Comparison of ENCODE assay signal across 12 mouse cellular contexts in the genomic region with DNA sequence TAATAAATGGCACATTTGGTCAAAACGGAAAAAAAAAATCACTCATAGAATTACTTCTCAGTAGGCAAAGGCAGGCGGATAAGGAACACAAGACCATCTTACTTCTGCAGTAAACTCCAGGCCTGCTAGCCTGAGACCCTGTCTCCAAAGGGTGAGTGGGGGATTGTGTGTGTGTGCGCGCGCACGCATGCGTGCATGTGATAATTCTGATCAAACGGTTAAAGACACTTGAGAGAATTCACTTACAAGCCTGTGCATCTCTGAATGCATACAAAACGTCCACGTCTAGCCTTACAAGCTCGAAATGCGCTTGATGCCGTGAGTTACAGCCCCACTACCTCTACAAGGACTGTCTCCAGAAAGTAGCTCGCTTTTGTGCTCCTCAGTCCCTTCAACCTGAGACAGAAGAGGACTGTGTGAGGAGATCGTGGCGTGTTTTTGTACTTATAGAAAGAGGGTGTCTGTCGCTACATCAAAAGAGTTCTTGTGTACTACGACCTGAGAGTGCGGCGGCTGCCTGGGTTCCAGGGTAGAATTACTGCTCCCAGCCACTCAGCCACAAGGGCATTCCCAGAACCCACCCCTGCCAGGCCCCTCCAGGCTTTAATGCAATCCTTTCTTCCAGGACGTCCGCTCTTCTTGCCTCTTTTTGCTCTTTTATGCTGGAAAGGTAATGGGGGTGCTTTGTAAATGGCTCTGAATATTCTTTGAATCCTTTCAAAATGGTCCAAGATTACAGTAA. TPM values are rescaled to one million over a fixed set of nuclear protein-coding genes. Genes with fewer than 3 reads are reported as not detected.
A peak's percentile ranks its signal among the peaks of the same experiment; 100 is the strongest.
DNase-seq lines count a peak whose midpoint lies in the region; ATAC-seq and TF ChIP-seq lines count a peak whose summit lies in the region.
"Had no signal": no experiment of that assay in that cellular context is flagged by ENCODE, and none has a peak within 500 bp of the region (broad histone marks: within the 10 kb centered on the region; RNA-seq: fewer than 3 reads in every experiment).

No protein-coding gene starts in this region.

- TF ChIP-seq CTCF in thymus, adult 2 months (IDR thresholded peaks at IDR 0.05; ENCODE audit: borderline replicate concordance, control insufficient read depth, extremely low read depth, insufficient read depth, low read length, poor library complexity), result no peak

- no peaks in the 10 kb centered on the region for H3K9me3 ChIP-seq in forebrain, embryonic 16.5 days (ENCODE audit: control insufficient read depth, low read length)
- H3K9me3 ChIP-seq in midbrain, embryonic 12.5 days, result no peaks in the 10 kb centered on the region

- ATAC-seq in frontal cortex, adult (ENCODE audit: low TSS enrichment), result 0 out of 2 replicates have a peak, but pooled peaks have one; percentile 31
- ATAC-seq in forebrain, embryonic 16.5 days, result peak; percentile 73
- ATAC-seq in midbrain, embryonic 12.5 days (ENCODE audit: low FRiP score, low read depth), result peak; percentile 72
- ATAC-seq: Patski had no signal

- H3K9ac ChIP-seq in forebrain, embryonic 16.5 days (replicated peaks; ENCODE audit: low read depth, low read length), result peak overlapping the region; percentile 59
- H3K9ac ChIP-seq in midbrain, embryonic 12.5 days (replicated peaks), result no peak overlapping the region

- 19% methylated on average over 22 of the region's 22 CpGs for WGBS in forebrain, embryonic 16.5 days
- WGBS in midbrain, embryonic 12.5 days, result 70% methylated on average over 22 of the region's 22 CpGs
- 94% methylated on average over 22 of the region's 22 CpGs for WGBS in thymus, adult 2 months

- H3K4me1 ChIP-seq in forebrain, embryonic 16.5 days (replicated peaks; ENCODE audit: control insufficient read depth, insufficient read depth, low read length), result peaks cover 21% of the 10 kb centered on the region
- H3K4me1 ChIP-seq in midbrain, embryonic 12.5 days, result peaks cover 34% of the 10 kb centered on the region
- H3K4me1 ChIP-seq in thymus, adult 2 months (replicated peaks; ENCODE audit: control insufficient read depth, insufficient read depth, low read length), result peaks cover 3% of the 10 kb centered on the region; the same call in 1 of the 2 replicates

- H3K27ac ChIP-seq in forebrain, embryonic 16.5 days (ENCODE audit: low read length), result peak overlapping the region; percentile 84
- peak overlapping the region; percentile 58 for H3K27ac ChIP-seq in midbrain, embryonic 12.5 days (replicated peaks)
- H3K27ac ChIP-seq in thymus, adult 2 months (ENCODE audit: control insufficient read depth, insufficient read depth, low read length), result no peak overlapping the region

- H3K27me3 ChIP-seq in forebrain, embryonic 16.5 days (replicated peaks; ENCODE audit: control insufficient read depth, insufficient read depth, low read length), result no peaks in the 10 kb centered on the region
- no peaks in the 10 kb centered on the region for H3K27me3 ChIP-seq in midbrain, embryonic 12.5 days
- no peaks in the 10 kb centered on the region for H3K27me3 ChIP-seq in thymus, adult 2 months (ENCODE audit: control insufficient read depth, insufficient read depth, low read length)
- H3K27me3 ChIP-seq: Patski had no signal

- peak overlapping the region; percentile 66 for H3K4me2 ChIP-seq in forebrain, embryonic 16.5 days (ENCODE audit: low read length)
- H3K4me2 ChIP-seq in midbrain, embryonic 12.5 days (replicated peaks), result no peak overlapping the region

- H3K4me3 ChIP-seq in forebrain, embryonic 16.5 days (replicated peaks; ENCODE audit: low read length), result peak overlapping the region; percentile 41
- H3K4me3 ChIP-seq in midbrain, embryonic 12.5 days, result no peak overlapping the region
- H3K4me3 ChIP-seq in thymus, adult 2 months (ENCODE audit: control insufficient read depth, insufficient read depth, low read length), result no peak overlapping the region

- TF ChIP-seq POLR2A in thymus, adult 2 months (IDR thresholded peaks at IDR 0.05; ENCODE audit: control insufficient read depth, extremely low read depth, insufficient read depth, low read length, poor library complexity), result no peak

- DNase-seq in frontal cortex, adult 2 months (ENCODE audit: extremely low spot score in 1 of 2, low spot score in 1 of 2), result no peak
- peak; percentile 34 for DNase-seq in R1 (ENCODE audit: low read depth, low spot score)
- DNase-seq in urinary bladder, postnatal 36 days (ENCODE audit: low spot score in 2 of 2), result no peak
- DNase-seq in T-cell, adult 2 months (ENCODE audit: low spot score), result no peak
- DNase-seq in thymus, adult 2 months, result no peak
- DNase-seq: cerebellum, postnatal 36 days; kidney, postnatal 4 days; lung, postnatal 36 days had no signal

- H3K36me3 ChIP-seq in forebrain, embryonic 16.5 days (ENCODE audit: control insufficient read depth, insufficient read depth), result no peaks in the 10 kb centered on the region
- H3K36me3 ChIP-seq in midbrain, embryonic 12.5 days, result peaks cover 5% of the 10 kb centered on the region; the same call in 1 of the 2 replicates
- no peaks in the 10 kb centered on the region for H3K36me3 ChIP-seq in thymus, adult 2 months (ENCODE audit: control insufficient read depth, insufficient read depth, low read length)

RNA-seq across cellular contexts. Expression of a gene that starts 24.3 kb away (rescaled TPM):
- polyA plus RNA-seq in frontal cortex, adult 2 months (2012; rRNA removed), result 2.8 and 3.0 TPM in 2 replicates
- polyA plus RNA-seq in forebrain, embryonic 16.5 days (2015; fragmentation: Nextera tagmentation; extraction: Ambion mirVana), result 6.9 and 7.7 TPM in 2 replicates
- polyA plus RNA-seq in midbrain, embryonic 12.5 days (2016; fragmentation: Nextera tagmentation; extraction: Ambion mirVana), result 17.7 and 18.1 TPM in 2 replicates
- 8.0 and 11.5 TPM in 2 replicates for polyA plus RNA-seq in thymus, adult 2 months (2012; rRNA removed)
